Mouse (Mus musculus): ENCODE data around the gene Htr6. TPM values are rescaled to one million over a fixed set of nuclear protein-coding genes. Genes with fewer than 3 reads are reported as not detected.

Gene Htr6
- polyA plus RNA-seq, 1 experiment, result 0.15 TPM

DNA sequence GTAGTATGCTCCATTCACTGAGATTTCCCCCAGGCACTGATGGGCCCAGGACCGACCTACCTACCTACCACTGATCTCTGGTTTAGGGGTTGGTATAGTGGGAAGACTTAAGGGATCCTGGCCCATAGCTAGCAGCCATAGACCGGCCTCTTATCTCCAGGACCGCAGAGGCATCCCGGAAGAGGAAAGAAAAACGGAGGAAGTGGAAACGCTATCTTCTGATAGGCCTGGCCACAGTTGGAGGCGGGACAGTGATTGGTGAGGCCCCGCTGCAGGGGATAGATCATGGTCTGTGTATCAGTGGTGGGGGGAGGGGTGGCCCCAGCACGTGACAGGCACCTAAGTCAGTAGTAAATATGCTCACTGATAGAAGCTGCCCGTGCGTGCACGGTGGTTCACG, 56.0 kb downstream of the Htr6 start:
- Histone ChIP-seq H3K36me3 (ENCODE audit: control insufficient read depth, insufficient read depth, low read length) (no peaks in the 10 kb centered on the region), H3K27me3 (ENCODE audit: control insufficient read depth, insufficient read depth, low read length) (no peaks in the 10 kb centered on the region), H3K27ac (ENCODE audit: control insufficient read depth, insufficient read depth, low read depth, low read length) (no peak overlapping the region), H3K4me1 (ENCODE audit: control insufficient read depth, insufficient read depth, low read length) (no peaks in the 10 kb centered on the region), H3K4me3 (ENCODE audit: control insufficient read depth, low read depth, low read length) (no peak overlapping the region)
- no peak for TF ChIP-seq POLR2A (IDR thresholded peaks at IDR 0.05; ENCODE audit: control insufficient read depth, low read depth, low read length)
- no peak for TF ChIP-seq CTCF (IDR thresholded peaks at IDR 0.05; ENCODE audit: control insufficient read depth, insufficient read depth, insufficient replicate concordance, low read depth, low read length)

DNA sequence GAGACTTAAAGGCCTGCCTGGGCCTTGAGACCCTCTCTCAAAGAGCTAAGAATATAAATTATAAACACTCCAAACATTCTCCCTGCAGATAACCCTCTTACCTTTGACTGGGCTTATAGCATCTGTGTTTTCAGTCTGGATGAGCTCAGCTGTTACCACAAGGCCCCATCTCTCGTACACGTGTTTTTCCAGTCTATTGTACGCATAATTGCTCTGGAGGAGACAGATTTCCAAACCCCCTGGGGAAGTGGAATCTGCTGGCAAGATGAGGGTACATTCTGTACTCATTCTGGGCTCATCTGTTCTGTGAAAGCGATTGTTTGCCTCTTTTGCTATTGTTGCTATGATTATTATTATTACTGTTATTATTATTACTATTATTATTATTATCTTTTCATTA, 56.4 kb downstream of the Htr6 start:
- Histone ChIP-seq H3K4me1 (ENCODE audit: control insufficient read depth, insufficient read depth, low read length) (no peaks in the 10 kb centered on the region), H3K27ac (ENCODE audit: control insufficient read depth, insufficient read depth, low read depth, low read length) (no peak overlapping the region), H3K27me3 (ENCODE audit: control insufficient read depth, insufficient read depth, low read length) (no peaks in the 10 kb centered on the region), H3K36me3 (ENCODE audit: control insufficient read depth, insufficient read depth, low read length) (no peaks in the 10 kb centered on the region), H3K4me3 (ENCODE audit: control insufficient read depth, low read depth, low read length) (no peak overlapping the region)
- TF ChIP-seq CTCF (IDR thresholded peaks at IDR 0.05; ENCODE audit: control insufficient read depth, insufficient read depth, insufficient replicate concordance, low read depth, low read length) (no peak), POLR2A (IDR thresholded peaks at IDR 0.05; ENCODE audit: control insufficient read depth, low read depth, low read length) (no peak)

DNA sequence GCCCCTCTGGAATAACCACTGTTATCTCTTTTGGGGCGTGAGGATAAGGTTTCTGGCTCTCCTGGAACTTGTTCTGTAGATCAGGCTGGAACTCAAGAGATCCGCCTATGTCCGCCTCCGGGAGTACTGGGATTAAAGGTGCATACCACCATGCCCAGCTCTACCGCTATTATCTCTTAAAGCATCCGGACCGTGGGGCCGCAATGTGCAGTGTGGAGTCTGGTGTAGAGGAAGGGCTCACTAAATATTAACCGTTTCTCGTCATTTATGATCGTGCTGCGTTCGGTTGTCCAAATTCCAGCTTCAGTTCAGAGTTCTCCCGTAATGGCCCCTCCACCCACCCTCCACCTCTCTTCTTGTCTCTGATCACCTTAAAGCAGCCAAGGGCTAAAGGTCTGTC, 57.0 kb downstream of the Htr6 start:
- Histone ChIP-seq H3K4me1 (ENCODE audit: control insufficient read depth, insufficient read depth, low read length) (no peaks in the 10 kb centered on the region), H3K27me3 (ENCODE audit: control insufficient read depth, insufficient read depth, low read length) (no peaks in the 10 kb centered on the region), H3K27ac (ENCODE audit: control insufficient read depth, insufficient read depth, low read depth, low read length) (no peak overlapping the region), H3K4me3 (ENCODE audit: control insufficient read depth, low read depth, low read length) (no peak overlapping the region), H3K36me3 (ENCODE audit: control insufficient read depth, insufficient read depth, low read length) (no peaks in the 10 kb centered on the region)
- TF ChIP-seq CTCF (IDR thresholded peaks at IDR 0.05; ENCODE audit: control insufficient read depth, insufficient read depth, insufficient replicate concordance, low read depth, low read length), result no peak

DNA sequence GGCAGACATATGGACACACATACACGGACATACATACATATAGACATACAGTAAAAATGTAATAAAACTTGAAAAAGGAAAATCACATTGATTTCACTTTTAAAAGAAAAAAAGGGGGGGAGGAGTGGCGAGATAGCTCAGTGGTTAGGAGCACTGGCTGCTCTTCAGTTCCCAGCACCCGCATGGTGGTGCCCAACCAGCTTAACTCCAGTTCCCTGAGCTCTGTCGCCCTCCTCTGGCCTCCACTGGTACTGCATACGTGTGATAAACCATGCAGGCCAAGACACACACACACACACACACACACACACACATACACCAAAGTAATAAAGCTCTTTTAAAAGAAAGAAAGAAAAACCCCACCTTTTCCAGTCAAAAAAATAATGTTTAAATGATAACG, 60.6 kb downstream of the Htr6 start:
- Histone ChIP-seq H3K4me1 (ENCODE audit: control insufficient read depth, insufficient read depth, low read length) (no peaks in the 10 kb centered on the region), H3K27me3 (ENCODE audit: control insufficient read depth, insufficient read depth, low read length) (no peaks in the 10 kb centered on the region), H3K4me3 (ENCODE audit: control insufficient read depth, low read depth, low read length) (no peak overlapping the region), H3K27ac (ENCODE audit: control insufficient read depth, insufficient read depth, low read depth, low read length) (no peak overlapping the region), H3K36me3 (ENCODE audit: control insufficient read depth, insufficient read depth, low read length) (no peaks in the 10 kb centered on the region)
- TF ChIP-seq POLR2A (IDR thresholded peaks at IDR 0.05; ENCODE audit: control insufficient read depth, low read depth, low read length) (no peak), CTCF (IDR thresholded peaks at IDR 0.05; ENCODE audit: control insufficient read depth, insufficient read depth, insufficient replicate concordance, low read depth, low read length) (peak; percentile 83; the same call in 1 of the 2 replicates)

DNA sequence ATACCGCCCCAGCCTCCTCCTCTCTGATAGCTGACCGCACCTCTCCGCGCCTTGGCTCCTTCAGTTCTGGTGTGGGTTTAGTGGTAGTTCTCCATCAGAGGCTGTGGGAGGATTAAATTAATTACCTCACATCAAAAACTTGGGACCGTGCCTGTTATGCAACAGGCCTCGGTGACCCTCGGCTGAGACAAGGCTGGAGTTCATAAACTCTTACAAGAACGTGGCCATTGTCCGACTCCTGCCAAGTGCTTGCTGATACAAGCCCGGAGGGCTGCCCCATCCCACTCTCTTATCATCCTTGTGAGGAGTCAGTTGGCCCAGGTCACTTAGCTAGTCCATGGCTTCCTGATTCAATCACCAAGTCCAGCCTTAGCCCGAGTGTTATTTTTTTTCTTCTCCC, 62.1 kb downstream of the Htr6 start:
- Histone ChIP-seq H3K36me3 (ENCODE audit: control insufficient read depth, insufficient read depth, low read length) (no peaks in the 10 kb centered on the region), H3K27ac (ENCODE audit: control insufficient read depth, insufficient read depth, low read depth, low read length) (no peak overlapping the region), H3K4me3 (ENCODE audit: control insufficient read depth, low read depth, low read length) (no peak overlapping the region), H3K4me1 (ENCODE audit: control insufficient read depth, insufficient read depth, low read length) (no peaks in the 10 kb centered on the region), H3K27me3 (ENCODE audit: control insufficient read depth, insufficient read depth, low read length) (no peaks in the 10 kb centered on the region)
- no peak for TF ChIP-seq CTCF (IDR thresholded peaks at IDR 0.05; ENCODE audit: control insufficient read depth, insufficient read depth, insufficient replicate concordance, low read depth, low read length)
- TF ChIP-seq POLR2A (IDR thresholded peaks at IDR 0.05; ENCODE audit: control insufficient read depth, low read depth, low read length), result no peak

DNA sequence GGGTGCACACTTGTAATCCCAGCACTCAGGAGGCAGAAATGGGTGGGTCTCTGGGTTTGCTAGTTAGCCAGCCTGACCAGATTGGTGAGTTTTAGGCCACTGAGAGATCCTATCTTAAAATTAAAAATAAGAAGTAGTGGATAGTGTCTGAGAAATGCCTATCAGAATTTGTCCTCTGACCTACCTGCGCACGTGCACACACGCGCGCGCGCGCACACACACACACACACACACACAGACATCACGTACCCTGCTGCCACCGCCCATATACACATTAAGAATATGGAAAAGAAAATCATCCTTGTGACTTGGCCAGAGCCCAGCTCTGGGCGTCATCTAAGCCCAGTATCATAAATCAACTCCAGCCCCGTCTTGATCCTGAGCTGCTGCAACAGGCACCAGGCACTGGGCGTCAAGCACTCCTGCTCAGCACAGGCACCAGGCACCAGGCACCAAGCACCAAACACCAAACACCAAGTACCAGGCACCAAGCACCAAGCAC, 64.1 kb downstream of the Htr6 start:
- Histone ChIP-seq H3K4me3 (ENCODE audit: control insufficient read depth, low read depth, low read length) (no peak overlapping the region), H3K36me3 (ENCODE audit: control insufficient read depth, insufficient read depth, low read length) (no peaks in the 10 kb centered on the region), H3K4me1 (ENCODE audit: control insufficient read depth, insufficient read depth, low read length) (no peaks in the 10 kb centered on the region), H3K27ac (ENCODE audit: control insufficient read depth, insufficient read depth, low read depth, low read length) (no peak overlapping the region), H3K27me3 (ENCODE audit: control insufficient read depth, insufficient read depth, low read length) (no peaks in the 10 kb centered on the region)
- TF ChIP-seq POLR2A (IDR thresholded peaks at IDR 0.05; ENCODE audit: control insufficient read depth, low read depth, low read length) (no peak), CTCF (IDR thresholded peaks at IDR 0.05; ENCODE audit: control insufficient read depth, insufficient read depth, insufficient replicate concordance, low read depth, low read length) (no peak)

Other genes with a start within 250 kb of the Htr6 start
- gene Pla2g5, start 212.1 kb downstream of the Htr6 start, polyA plus RNA-seq (2012; rRNA removed), result 10.3 and 14.3 TPM in 2 replicates
- not detected in 2 replicates for gene Gm13030, start 201.6 kb downstream of the Htr6 start, polyA plus RNA-seq (2012; rRNA removed)
- 0.19 TPM in 1 of 2 replicates, not detected in the other for gene Pla2g2e, start 197.6 kb downstream of the Htr6 start, polyA plus RNA-seq (2012; rRNA removed)
- 74.6 and 80.0 TPM in 2 replicates for gene Otud3, start 161.6 kb downstream of the Htr6 start, polyA plus RNA-seq (2012; rRNA removed)
- gene Rnf186, start 108.5 kb downstream of the Htr6 start, polyA plus RNA-seq (2012; rRNA removed), result 0.46 TPM in 1 of 2 replicates, not detected in the other
- 3.3 and 3.4 TPM in 2 replicates for gene Tmco4, start 102.7 kb downstream of the Htr6 start, polyA plus RNA-seq (2012; rRNA removed)
- 5.4 and 10.1 TPM in 2 replicates for gene Nbl1, start 17.4 kb upstream of the Htr6 start, polyA plus RNA-seq (2012; rRNA removed)
- gene Minos1, start 55.5 kb upstream of the Htr6 start, polyA plus RNA-seq (2012; rRNA removed), result 145 and 152 TPM in 2 replicates
- gene Capzb, start 117.3 kb upstream of the Htr6 start, polyA plus RNA-seq (2012; rRNA removed), result 286 and 311 TPM in 2 replicates
- 5.5 and 5.7 TPM in 2 replicates for gene Pqlc2, start 235.1 kb upstream of the Htr6 start, polyA plus RNA-seq (2012; rRNA removed)
- gene Akr7a5, start 235.2 kb upstream of the Htr6 start, polyA plus RNA-seq (2012; rRNA removed), result 19.7 and 20.7 TPM in 2 replicates

Measured in testis, adult 2 months (tissue).